In the genomic region with DNA sequence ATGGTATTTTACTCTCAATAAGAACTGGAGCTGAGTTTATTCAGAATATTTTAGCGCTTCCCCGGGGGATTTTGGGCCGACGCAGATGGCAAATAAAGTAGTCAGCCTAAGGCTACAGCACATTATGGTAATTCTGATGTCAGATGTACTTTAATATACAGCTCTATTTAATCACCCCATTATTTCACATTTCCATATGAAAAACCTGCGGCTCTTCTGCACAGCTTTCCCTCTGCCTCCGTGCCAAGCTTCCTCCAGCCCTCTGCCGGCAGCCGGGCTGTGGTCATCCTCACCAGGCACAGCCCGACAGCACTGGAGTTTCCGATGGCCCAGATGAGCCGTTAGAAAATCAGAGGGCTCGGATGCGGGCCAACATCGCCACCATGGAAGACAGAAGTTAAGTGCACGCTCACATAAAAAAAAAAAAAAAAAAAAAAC, we compare ENCODE assay signal across 9 mouse cellular contexts.
DNase-seq lines count a peak whose midpoint lies in the region; ATAC-seq and TF ChIP-seq lines count a peak whose summit lies in the region.
"Had no signal": no experiment of that assay in that cellular context is flagged by ENCODE, and none has a peak within 500 bp of the region (broad histone marks: within the 10 kb centered on the region; RNA-seq: fewer than 3 reads in every experiment).

No protein-coding gene starts in this region.

- H3K27ac ChIP-seq in heart, embryonic 13.5 days (replicated peaks), result peak overlapping the region; percentile 13; the same call in 1 of the 2 replicates
- H3K27ac ChIP-seq in hindbrain, embryonic 12.5 days, result peak overlapping the region; percentile 82
- peak overlapping the region; percentile 57 for H3K27ac ChIP-seq in neural tube, embryonic 12.5 days
- H3K27ac ChIP-seq in kidney, adult 2 months (ENCODE audit: insufficient read depth, low read depth, low read length), result no peak overlapping the region

- H3K27me3 ChIP-seq in heart, embryonic 13.5 days (replicated peaks), result peaks cover 11% of the 10 kb centered on the region; the same call in 1 of the 2 replicates
- H3K27me3 ChIP-seq in hindbrain, embryonic 12.5 days, result no peaks in the 10 kb centered on the region
- no peaks in the 10 kb centered on the region for H3K27me3 ChIP-seq in neural tube, embryonic 12.5 days (replicated peaks)
- H3K27me3 ChIP-seq in kidney, adult 2 months (replicated peaks; ENCODE audit: control insufficient read depth, insufficient read depth, low read length), result no peaks in the 10 kb centered on the region

- TF ChIP-seq POLR2A in kidney, adult 2 months (IDR thresholded peaks at IDR 0.05; ENCODE audit: low read depth, low read length), result no peak

- WGBS in heart, embryonic 13.5 days, result 69% methylated on average over 15 of the region's 15 CpGs
- 39% methylated on average over 15 of the region's 15 CpGs for WGBS in hindbrain, embryonic 12.5 days
- WGBS in neural tube, embryonic 12.5 days, result 31% methylated on average over 15 of the region's 15 CpGs
- WGBS in kidney, adult 2 months, result 62% methylated on average over 15 of the region's 15 CpGs

- TF ChIP-seq CTCF in kidney, adult 2 months (conservative IDR thresholded peaks at IDR 0.05; ENCODE audit: insufficient read depth, insufficient read length, low read depth, low read length), result no peak

- DNase-seq in heart, adult 18-20 months, result no peak
- peak; percentile 58 for DNase-seq in retina, postnatal 1 day
- DNase-seq in retina, embryonic 14.5 days (ENCODE audit: low spot score), result no peak
- DNase-seq in kidney, adult 2 months, result no peak
- no peak for DNase-seq in kidney, adult 18-20 months
- DNase-seq: layer of hippocampus, adult 9-11 months had no signal

- no peak for ATAC-seq in heart, embryonic 13.5 days (ENCODE audit: extremely low read depth, insufficient number of reproducible peaks, low FRiP score, low TSS enrichment)
- peak; percentile 77 for ATAC-seq in hindbrain, embryonic 12.5 days (ENCODE audit: low FRiP score)
- peak; percentile 71 for ATAC-seq in neural tube, embryonic 12.5 days (ENCODE audit: low FRiP score, low read depth)

- H3K36me3 ChIP-seq in heart, embryonic 13.5 days, result no peaks in the 10 kb centered on the region
- H3K36me3 ChIP-seq in hindbrain, embryonic 12.5 days, result no peaks in the 10 kb centered on the region
- H3K36me3 ChIP-seq in neural tube, embryonic 12.5 days, result no peaks in the 10 kb centered on the region
- no peaks in the 10 kb centered on the region for H3K36me3 ChIP-seq in kidney, adult 2 months (ENCODE audit: control insufficient read depth, insufficient read depth, low read length)

- peaks cover 77% of the 10 kb centered on the region for H3K4me1 ChIP-seq in heart, embryonic 13.5 days
- H3K4me1 ChIP-seq in hindbrain, embryonic 12.5 days, result peaks cover 90% of the 10 kb centered on the region
- peaks cover 71% of the 10 kb centered on the region for H3K4me1 ChIP-seq in neural tube, embryonic 12.5 days
- H3K4me1 ChIP-seq in kidney, adult 2 months (ENCODE audit: control insufficient read depth, insufficient read depth, low read length), result no peaks in the 10 kb centered on the region

- no peak overlapping the region for H3K4me3 ChIP-seq in heart, embryonic 13.5 days
- no peak overlapping the region for H3K4me3 ChIP-seq in hindbrain, embryonic 12.5 days
- H3K4me3 ChIP-seq in neural tube, embryonic 12.5 days, result no peak overlapping the region
- no peak overlapping the region for H3K4me3 ChIP-seq in kidney, adult 2 months (ENCODE audit: insufficient read depth, low read depth, low read length)

- no peaks in the 10 kb centered on the region for H3K9me3 ChIP-seq in heart, embryonic 13.5 days
- H3K9me3 ChIP-seq in hindbrain, embryonic 12.5 days (replicated peaks), result no peaks in the 10 kb centered on the region
- no peaks in the 10 kb centered on the region for H3K9me3 ChIP-seq in neural tube, embryonic 12.5 days

- H3K4me2 ChIP-seq in heart, embryonic 13.5 days, result no peak overlapping the region; the same call in 1 of the 2 replicates
- H3K4me2 ChIP-seq in hindbrain, embryonic 12.5 days (replicated peaks), result peak overlapping the region; percentile 41; the same call in 1 of the 2 replicates
- peak overlapping the region; percentile 48 for H3K4me2 ChIP-seq in neural tube, embryonic 12.5 days (replicated peaks)

- no peak overlapping the region for H3K9ac ChIP-seq in heart, embryonic 13.5 days
- no peak overlapping the region for H3K9ac ChIP-seq in hindbrain, embryonic 12.5 days
- no peak overlapping the region for H3K9ac ChIP-seq in neural tube, embryonic 12.5 days
